In genomic region chr5:93151985-93152384, GRCm38 (mm10) we compare ENCODE assay signal across 12 mouse cellular contexts. TPM values are rescaled to one million over a fixed set of nuclear protein-coding genes. Genes with fewer than 3 reads are reported as not detected.
DNase-seq lines count a peak whose midpoint lies in the region; ATAC-seq and TF ChIP-seq lines count a peak whose summit lies in the region.
"Had no signal": no experiment of that assay in that cellular context is flagged by ENCODE, and none has a peak within 500 bp of the region (broad histone marks: within the 10 kb centered on the region; RNA-seq: fewer than 3 reads in every experiment).

No protein-coding gene starts in this region.

- H3K4me1 ChIP-seq in heart, embryonic 10.5 days: peaks cover 49% of the 10 kb centered on the region
- H3K4me1 ChIP-seq in spleen, adult 2 months (ENCODE audit: control insufficient read depth, insufficient read depth, insufficient read length): peaks cover 23% of the 10 kb centered on the region
- peaks cover 21% of the 10 kb centered on the region for H3K4me1 ChIP-seq in stomach, embryonic 16.5 days (ENCODE audit: control insufficient read depth, insufficient read depth, low read length)

- no peak for TF ChIP-seq POLR2A in spleen, adult 2 months (IDR thresholded peaks at IDR 0.05; ENCODE audit: low read depth, low read length)

- WGBS in heart, embryonic 10.5 days: 64% methylated on average over 6 of the region's 6 CpGs
- 12% methylated on average over 6 of the region's 6 CpGs for WGBS in spleen, adult 2 months
- WGBS in stomach, embryonic 16.5 days: 50% methylated on average over 6 of the region's 6 CpGs

- no peaks in the 10 kb centered on the region for H3K27me3 ChIP-seq in heart, embryonic 10.5 days (ENCODE audit: insufficient read depth, poor library complexity, severe bottlenecking)
- no peaks in the 10 kb centered on the region for H3K27me3 ChIP-seq in spleen, adult 2 months (ENCODE audit: control insufficient read depth, insufficient read depth, low read length)
- H3K27me3 ChIP-seq in stomach, embryonic 16.5 days (ENCODE audit: control insufficient read depth, insufficient read depth, low read length): no peaks in the 10 kb centered on the region
- H3K27me3 ChIP-seq: neural tube, embryonic 15.5 days had no signal

- peak overlapping the region; percentile 47 for H3K27ac ChIP-seq in heart, embryonic 10.5 days
- H3K27ac ChIP-seq in spleen, adult 2 months (ENCODE audit: insufficient read depth, low read length): peak overlapping the region; percentile 91
- peak overlapping the region; percentile 36; the same call in 1 of the 2 replicates for H3K27ac ChIP-seq in stomach, embryonic 16.5 days (ENCODE audit: low read length)
- H3K27ac ChIP-seq: neural tube, embryonic 15.5 days had no signal

- H3K4me3 ChIP-seq in heart, embryonic 10.5 days: no peak overlapping the region
- H3K4me3 ChIP-seq in spleen, adult 2 months (ENCODE audit: extremely low read depth, insufficient read depth, insufficient read length): peak overlapping the region; percentile 49; the same call in 1 of the 2 replicates
- H3K4me3 ChIP-seq in stomach, embryonic 16.5 days (replicated peaks; ENCODE audit: low read length): no peak overlapping the region
- H3K4me3 ChIP-seq: neural tube, embryonic 15.5 days had no signal

- no peaks in the 10 kb centered on the region for H3K9me3 ChIP-seq in heart, embryonic 10.5 days
- no peaks in the 10 kb centered on the region for H3K9me3 ChIP-seq in stomach, embryonic 16.5 days (replicated peaks; ENCODE audit: control insufficient read depth, low read length)
- H3K9me3 ChIP-seq: neural tube, embryonic 15.5 days had no signal

- H3K4me2 ChIP-seq in stomach, embryonic 16.5 days (ENCODE audit: low read depth, low read length): no peak overlapping the region
- H3K4me2 ChIP-seq: neural tube, embryonic 15.5 days had no signal

- H3K36me3 ChIP-seq in heart, embryonic 10.5 days: peaks cover 41% of the 10 kb centered on the region
- no peaks in the 10 kb centered on the region for H3K36me3 ChIP-seq in spleen, adult 2 months (ENCODE audit: control insufficient read depth, insufficient read depth, low read length)
- H3K36me3 ChIP-seq in stomach, embryonic 16.5 days (ENCODE audit: control insufficient read depth, insufficient read depth, low read length): no peaks in the 10 kb centered on the region

- H3K9ac ChIP-seq in stomach, embryonic 16.5 days (ENCODE audit: low read length): no peak overlapping the region
- H3K9ac ChIP-seq: neural tube, embryonic 15.5 days had no signal

- peak; percentile 52 to 55; a peak in 3 of 4 replicates for ATAC-seq in hematopoietic stem cell, adult 5-6 weeks (replicated peaks in 1 of 2; ENCODE audit: insufficient read depth in 1 of 2, low FRiP score in 2 of 2, low TSS enrichment in 1 of 2, low read depth in 1 of 2, poor library complexity in 2 of 2, severe bottlenecking in 2 of 2)
- ATAC-seq in stomach, embryonic 16.5 days (ENCODE audit: insufficient read depth, low FRiP score): no peak

- no peak for DNase-seq in heart, embryonic 10.5 days (ENCODE audit: low spot score)
- DNase-seq in heart, adult 8-10 months (ENCODE audit: low spot score): no peak
- peak in 1 of 2 experiments; percentile 33 for DNase-seq in spleen, adult 2 months (ENCODE audit: low read depth in 1 of 2, low spot score in 2 of 2)
- DNase-seq in spleen, postnatal 10 days (ENCODE audit: low spot score in 2 of 2): no peak
- no peak for DNase-seq in ovary, postnatal 10 days (ENCODE audit: low spot score)
- DNase-seq in left cerebral cortex, adult 9 months (ENCODE audit: low spot score in 2 of 2): no peak
- DNase-seq: cerebellum, postnatal 14 days; heart, postnatal 36 days had no signal

- no peak for TF ChIP-seq CTCF in spleen, adult 2 months (IDR thresholded peaks at IDR 0.05; ENCODE audit: extremely low read depth, insufficient read depth, insufficient read length, insufficient replicate concordance)

RNA-seq across cellular contexts. Expression of gene Ccni, which starts 54.3 kb away (rescaled TPM):
- polyA plus RNA-seq in heart, embryonic 10.5 days (2016; fragmentation: Nextera tagmentation; extraction: Ambion mirVana): 81.4 and 81.6 TPM in 2 replicates
- 100 to 1,000 TPM; 119 to 175 (median 143) TPM for total RNA-seq in heart, adult 8-10 months (2022)
- polyA plus RNA-seq in spleen, adult 2 months (2012; rRNA removed): 48.5 and 60.4 TPM in 2 replicates
- total RNA-seq in hematopoietic stem cell, adult 5-6 weeks (2017): 173 and 187 TPM in 2 replicates
- polyA plus RNA-seq in stomach, embryonic 16.5 days (2015; fragmentation: Nextera tagmentation; extraction: Ambion mirVana): 56.9 and 63.8 TPM in 2 replicates

RNA-seq across cellular contexts. Expression of gene 2010109A12Rik, which starts 54.3 kb away (rescaled TPM):
- 0.95 and 1.7 TPM in 2 replicates for polyA plus RNA-seq in heart, embryonic 10.5 days (2016; fragmentation: Nextera tagmentation; extraction: Ambion mirVana)
- under 1 TPM in 2 of 4 experiments, not detected in 2; 0.40 to 0.69 TPM for total RNA-seq in heart, adult 8-10 months (2022)
- polyA plus RNA-seq in spleen, adult 2 months (2012; rRNA removed): 0.09 TPM in 1 of 2 replicates, not detected in the other
- 4.8 and 4.9 TPM in 2 replicates for total RNA-seq in hematopoietic stem cell, adult 5-6 weeks (2017)
- 1.2 and 1.6 TPM in 2 replicates for polyA plus RNA-seq in stomach, embryonic 16.5 days (2015; fragmentation: Nextera tagmentation; extraction: Ambion mirVana)
- polyA plus RNA-seq: C2C12 had no signal

RNA-seq across cellular contexts. Expression of gene Sept11, which starts 58.7 kb away (rescaled TPM):
- 129 and 153 TPM in 2 replicates for polyA plus RNA-seq in heart, embryonic 10.5 days (2016; fragmentation: Nextera tagmentation; extraction: Ambion mirVana)
- 10 to 100 TPM; 23.6 to 29.9 (median 25.5) TPM for total RNA-seq in heart, adult 8-10 months (2022)
- polyA plus RNA-seq in spleen, adult 2 months (2012; rRNA removed): 21.2 and 26.0 TPM in 2 replicates
- total RNA-seq in hematopoietic stem cell, adult 5-6 weeks (2017): 40.8 and 59.0 TPM in 2 replicates
- 134 and 146 TPM in 2 replicates for polyA plus RNA-seq in stomach, embryonic 16.5 days (2015; fragmentation: Nextera tagmentation; extraction: Ambion mirVana)

Comparison
In these comparisons a context has a peak if more than half of its experiments do, and no peak if none do; other contexts are left out.
1. H3K27ac ChIP-seq: peak in every context shown above with its lines; median percentile 91 in spleen, adult 2 months; 47 in heart, embryonic 10.5 days; 36 in stomach, embryonic 16.5 days.